Mouse (Mus musculus) gonadal fat pad, adult 2 months (tissue): ENCODE data around the gene Foxo1. TPM values are rescaled to one million over a fixed set of nuclear protein-coding genes. Genes with fewer than 3 reads are reported as not detected.

Experiments used
- DNase-seq: peaks from one replicate; pipeline ENCODE4 v3.0.0-alpha.2; 2012; ENCODE audit warnings: low read depth
- polyA plus RNA-seq: library from polyadenylated mRNA; depleted of rRNA; stranded (reverse); fragments of >200 nt; gene quantifications from 2 replicates; pipeline ENCODE4 v1.2.3, GENCODE M21; 2012

Foxo1 gene
- polyA plus RNA-seq, 1 experiment = 15.2 TPM

GRCm38 (mm10) chr3:52308586-52309321, 40.6 kb downstream of the Foxo1 start:
- DNase-seq = no peak

GRCm38 (mm10) chr3:52320516-52321270, 52.6 kb downstream of the Foxo1 start:
- DNase-seq = no peak

- no peak for DNase-seq
Measured at GRCm38 (mm10) chr3:52322401-52323385, 54.6 kb downstream of the Foxo1 start.

- no peak for DNase-seq
Measured at GRCm38 (mm10) chr3:52325006-52325405, 56.9 kb downstream of the Foxo1 start.

- DNase-seq = no peak
Measured at GRCm38 (mm10) chr3:52326687-52327086, 58.6 kb downstream of the Foxo1 start.

- no peak for DNase-seq
Measured at GRCm38 (mm10) chr3:52327146-52327545, 59.0 kb downstream of the Foxo1 start.

- no peak for DNase-seq
Measured at GRCm38 (mm10) chr3:52331709-52332108, 63.6 kb downstream of the Foxo1 start.

- DNase-seq = no peak
Measured at GRCm38 (mm10) chr3:52338761-52339160, 70.6 kb downstream of the Foxo1 start.

- DNase-seq = no peak
Measured at GRCm38 (mm10) chr3:52340336-52341034, 72.3 kb downstream of the Foxo1 start.

- no peak for DNase-seq
Measured at GRCm38 (mm10) chr3:52342226-52342625, 74.1 kb downstream of the Foxo1 start.

- no peak for DNase-seq
Measured at GRCm38 (mm10) chr3:52342801-52343200, 74.7 kb downstream of the Foxo1 start.

GRCm38 (mm10) chr3:52343270-52344070, 75.3 kb downstream of the Foxo1 start:
- peak; percentile 93 for DNase-seq

- no peak for DNase-seq
Measured at GRCm38 (mm10) chr3:52345881-52346280, 77.7 kb downstream of the Foxo1 start.

GRCm38 (mm10) chr3:52346986-52347710, 79.0 kb downstream of the Foxo1 start:
- no peak for DNase-seq

GRCm38 (mm10) chr3:52347980-52348622, 80.0 kb downstream of the Foxo1 start:
- no peak for DNase-seq

- no peak for DNase-seq
Measured at GRCm38 (mm10) chr3:52350636-52351035, 82.5 kb downstream of the Foxo1 start.

GRCm38 (mm10) chr3:52351901-52352300, 83.8 kb downstream of the Foxo1 start:
- DNase-seq = no peak

- no peak for DNase-seq
Measured at GRCm38 (mm10) chr3:52354203-52354602, 86.1 kb downstream of the Foxo1 start.

GRCm38 (mm10) chr3:52357265-52357953, 89.3 kb downstream of the Foxo1 start:
- no peak for DNase-seq
